Mouse (Mus musculus): Measurements from ENCODE around the gene Mvb12a.

Mvb12a gene

DNA sequence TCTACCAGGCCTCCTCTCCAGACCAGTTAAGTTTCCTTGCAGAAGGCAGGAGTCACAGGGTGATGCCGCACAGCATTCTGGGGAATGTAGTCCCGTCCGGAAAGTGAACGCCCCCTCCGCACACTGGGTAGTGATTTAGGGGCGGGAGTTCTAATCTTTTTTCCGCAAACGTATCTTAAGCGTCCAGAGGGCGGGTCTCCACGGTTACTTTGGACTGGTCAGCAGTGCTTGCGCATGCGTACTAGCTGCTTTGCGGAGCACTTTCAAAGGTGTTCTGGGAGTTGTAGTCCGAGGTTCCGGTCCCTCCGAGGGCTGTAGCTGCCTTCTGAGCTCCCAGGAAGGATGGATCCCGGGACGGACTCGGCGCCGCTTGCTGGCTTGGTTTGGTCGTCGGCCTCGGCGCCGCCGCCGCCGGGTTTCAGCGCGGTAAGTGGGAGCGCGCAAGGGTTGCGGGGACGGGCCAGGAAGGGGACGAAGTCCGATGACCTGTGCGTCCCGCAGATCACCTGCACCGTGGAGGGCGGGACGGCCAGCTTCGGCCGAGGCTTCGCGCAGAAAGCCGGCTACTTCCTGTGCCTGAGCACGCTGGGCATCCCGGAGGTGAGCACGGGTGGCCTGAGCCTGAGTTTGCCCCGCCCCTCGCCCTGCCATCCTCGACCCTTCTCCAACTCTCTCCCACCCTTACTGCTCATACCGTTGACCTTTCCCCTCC lies at the start of gene Mvb12a:
Gene Mvb12a (plus strand): TSS at position 291 of the 712 bp plus-strand sequence.
- DNase-seq (ENCODE audit: inconsistent age in 2 of 2, low spot score in 1 of 2) = peak; percentile 98 to 99

DNA sequence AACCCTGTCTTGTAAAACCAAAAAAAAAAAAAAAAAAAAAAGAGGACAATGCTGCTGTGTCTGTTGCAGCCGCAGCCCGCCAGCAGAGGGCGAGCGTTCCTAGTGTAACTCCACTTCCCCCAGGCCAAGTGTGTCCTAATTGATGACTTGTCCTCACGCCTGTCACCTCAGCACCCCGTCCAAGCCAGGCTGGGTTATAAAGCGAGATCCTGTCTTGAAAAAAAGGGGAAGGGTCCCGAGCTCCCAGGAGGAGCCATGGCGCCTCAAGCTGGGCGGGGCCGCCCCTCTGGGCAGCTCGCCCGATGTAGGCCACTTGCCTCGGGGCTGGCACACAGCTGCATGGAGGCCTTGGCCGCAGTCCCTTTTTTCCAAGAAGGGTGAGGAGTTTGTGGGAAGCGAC lies 47.7 kb upstream of the Mvb12a start:
- DNase-seq (ENCODE audit: inconsistent age in 2 of 2, low spot score in 1 of 2) = peak; percentile 85 to 96

DNA sequence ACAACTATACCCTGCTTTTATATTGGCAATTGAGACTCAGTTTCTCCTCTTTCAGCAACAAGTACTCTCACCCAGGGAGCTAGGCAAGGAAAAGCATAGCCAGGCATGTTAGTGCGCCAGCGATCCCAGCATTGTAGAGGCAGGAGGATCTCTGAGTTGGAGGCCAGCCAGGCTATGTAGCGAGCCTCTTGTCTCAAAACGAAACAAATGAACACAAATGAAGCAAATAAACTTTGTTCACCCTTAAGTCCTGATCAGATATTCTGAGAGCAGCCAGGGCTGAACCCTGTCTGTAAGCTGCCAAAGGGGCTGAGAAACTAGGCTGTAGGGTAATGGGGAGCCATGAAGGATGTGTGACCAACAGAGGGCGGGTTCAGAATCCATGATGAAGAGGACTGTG lies 46.9 kb upstream of the Mvb12a start:
- DNase-seq (ENCODE audit: inconsistent age in 2 of 2, low spot score in 1 of 2) = peak; percentile 31 to 71

DNA sequence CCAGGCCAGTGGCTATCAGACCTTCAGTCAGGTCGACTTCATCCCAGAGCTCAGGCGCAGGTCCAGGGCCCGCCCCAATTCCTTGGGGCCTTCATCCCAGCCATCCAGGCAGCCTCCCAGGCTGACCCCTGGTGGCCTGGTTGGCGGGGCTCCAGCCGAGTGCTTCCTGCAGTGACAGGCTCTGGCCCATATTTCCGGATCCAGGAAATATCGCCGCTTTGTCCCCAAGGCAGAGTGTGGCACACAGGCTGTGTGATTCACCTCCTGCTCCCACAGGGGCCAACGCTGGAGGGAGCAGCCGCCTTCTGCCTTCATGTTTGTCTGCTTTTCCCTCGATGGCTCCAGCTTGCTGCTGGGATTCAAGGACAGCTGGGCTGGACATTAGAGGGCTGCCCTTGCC lies 46.2 kb upstream of the Mvb12a start:
- peak; percentile 94 to 98 for DNase-seq (ENCODE audit: inconsistent age in 2 of 2, low spot score in 1 of 2)

DNA sequence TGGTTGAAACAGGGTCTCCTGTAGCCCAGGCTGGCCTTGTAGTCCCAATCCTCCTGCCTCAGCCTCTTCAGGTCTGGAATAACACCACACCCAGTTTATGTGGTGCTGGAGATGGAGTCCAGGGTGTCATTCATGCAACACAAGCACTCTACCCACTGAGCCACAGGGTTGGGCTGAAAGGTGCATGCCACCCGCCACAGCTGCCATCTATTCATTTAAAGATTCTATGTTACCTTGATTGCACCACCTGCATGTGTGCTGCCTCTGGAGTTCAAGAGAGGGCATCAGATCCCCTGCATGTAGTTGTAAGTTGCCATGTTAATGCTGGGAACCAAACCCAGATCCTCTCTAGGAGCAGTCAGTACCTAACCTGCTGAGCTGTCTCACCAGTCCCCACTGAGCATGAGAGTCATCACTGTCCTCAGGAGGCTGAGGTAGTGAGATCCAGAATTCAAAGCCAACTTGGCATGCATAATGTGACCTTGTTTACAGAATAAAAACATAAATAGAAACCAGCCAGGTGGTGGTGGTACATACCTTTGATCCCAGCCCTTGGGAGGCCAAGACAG lies 45.6 kb upstream of the Mvb12a start:
- DNase-seq (ENCODE audit: inconsistent age in 2 of 2, low spot score in 1 of 2) = peak in 1 of 2 experiments; percentile 63

DNA sequence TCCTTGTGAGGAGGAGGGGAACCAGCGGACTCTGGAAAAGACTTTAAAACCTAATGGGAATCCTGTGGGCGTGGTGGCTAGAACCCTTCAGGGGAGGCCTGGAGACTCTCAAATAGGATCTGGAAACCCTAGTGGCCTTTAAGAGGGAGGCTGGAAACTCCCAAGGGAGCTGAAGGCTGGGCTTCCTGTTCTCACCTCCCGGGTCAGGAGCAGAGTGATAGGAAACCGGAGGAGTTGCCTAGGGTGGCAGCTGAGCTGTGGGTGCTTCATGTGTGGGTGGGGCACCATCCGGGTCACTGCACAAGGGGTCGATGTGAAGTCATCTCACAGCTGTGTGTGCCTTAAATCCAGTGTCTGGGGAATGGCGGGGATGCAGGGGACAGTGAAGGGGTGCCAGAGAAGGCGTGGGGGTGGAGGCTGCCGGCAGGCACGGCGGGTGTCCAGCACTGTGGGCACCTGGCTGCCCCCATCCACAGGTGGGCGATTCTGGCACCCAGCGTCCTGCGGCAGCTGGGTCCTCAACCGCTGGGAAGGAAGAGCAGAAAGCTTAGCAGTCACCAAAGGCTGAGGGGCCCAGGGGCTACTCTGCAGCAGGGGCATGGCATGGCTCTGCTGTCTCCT lies 44.7 kb upstream of the Mvb12a start:
- peak; percentile 67 to 79 for DNase-seq (ENCODE audit: inconsistent age in 2 of 2, low spot score in 1 of 2)

DNA sequence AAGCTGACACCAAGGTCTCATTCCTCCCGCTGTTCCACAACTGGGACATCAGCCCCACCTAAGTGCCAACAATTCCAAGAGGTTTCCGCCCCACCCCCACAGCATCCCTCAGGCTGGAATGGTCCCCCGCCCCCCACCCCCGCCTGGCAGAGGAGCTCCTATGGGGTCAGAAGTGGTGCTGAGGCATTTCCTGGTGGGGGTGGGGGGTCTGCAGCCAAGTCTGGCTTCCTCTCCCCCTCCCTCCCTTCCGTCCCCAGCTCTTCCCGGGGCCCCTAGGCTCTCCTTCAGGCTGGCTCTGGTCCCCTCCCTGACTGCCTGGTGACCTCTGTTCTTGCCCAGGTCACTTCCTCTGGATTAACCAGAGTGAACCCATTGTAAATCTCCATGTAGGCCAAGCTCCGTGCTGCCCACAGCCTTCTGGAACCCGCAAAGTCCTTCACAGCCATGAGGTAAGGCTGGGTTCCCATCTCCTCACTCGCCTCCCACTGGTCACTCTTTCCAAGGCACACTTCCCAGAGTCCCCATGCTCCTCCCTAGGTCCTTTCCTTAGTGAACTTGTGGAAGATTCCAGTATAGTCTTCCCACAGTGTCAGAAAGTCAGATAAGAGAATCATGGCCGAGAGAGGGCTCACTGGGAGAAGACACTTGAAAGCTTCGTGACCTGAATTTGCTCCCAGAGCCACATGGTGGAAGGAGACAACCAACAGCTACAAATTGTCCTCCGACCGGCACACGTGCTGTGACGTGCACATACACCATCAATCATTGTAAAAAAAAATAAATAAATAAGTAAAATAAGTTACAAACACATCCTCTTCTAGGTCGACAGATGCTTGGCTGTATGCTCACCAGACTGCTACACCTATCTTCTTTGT lies 43.7 kb upstream of the Mvb12a start:
- DNase-seq (ENCODE audit: inconsistent age in 2 of 2, low spot score in 1 of 2) = peak; percentile 49 to 72

DNA sequence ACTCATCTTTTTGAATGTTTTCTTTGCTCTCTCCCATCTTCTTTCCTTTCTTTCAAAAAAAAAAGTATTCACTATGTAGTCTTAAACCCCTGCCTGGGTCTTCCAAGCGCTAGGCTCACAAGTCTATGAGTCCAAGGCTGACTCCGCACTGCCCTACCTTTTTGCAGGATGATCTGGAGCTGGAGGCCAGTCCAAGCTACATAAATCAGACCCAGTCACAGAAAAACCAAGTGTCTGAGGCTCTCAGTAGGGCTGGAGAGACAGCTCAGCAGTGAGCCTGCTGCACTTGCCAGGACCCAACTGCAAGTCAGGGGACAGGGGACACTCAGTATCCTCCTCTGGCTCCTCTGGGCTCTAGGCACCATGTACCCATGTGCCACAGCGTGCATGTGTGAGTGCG lies 38.4 kb upstream of the Mvb12a start:
- peak in 1 of 2 experiments; percentile 70 for DNase-seq (ENCODE audit: inconsistent age in 2 of 2, low spot score in 1 of 2)

DNA sequence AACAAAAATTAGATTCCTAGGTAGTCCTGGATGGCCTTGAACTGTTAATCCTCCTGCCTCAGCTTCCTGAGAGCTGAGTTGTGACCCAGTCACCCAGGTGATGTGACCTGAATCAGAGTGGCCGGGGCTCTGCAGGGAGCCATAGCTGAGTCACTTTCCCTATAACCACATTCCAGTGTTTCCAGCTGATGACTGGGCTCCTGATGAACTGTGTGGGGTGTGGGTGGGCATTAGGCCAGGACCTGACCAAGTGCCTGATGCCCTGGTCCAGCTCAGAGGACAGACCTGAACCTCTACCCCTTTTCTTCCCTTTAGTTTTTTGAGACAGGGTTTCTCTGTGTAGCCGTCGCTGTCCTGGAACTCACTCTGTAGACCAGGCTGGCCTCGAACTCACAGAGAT lies 37.4 kb upstream of the Mvb12a start:
- no peak for DNase-seq (ENCODE audit: inconsistent age in 2 of 2, low spot score in 1 of 2)

DNA sequence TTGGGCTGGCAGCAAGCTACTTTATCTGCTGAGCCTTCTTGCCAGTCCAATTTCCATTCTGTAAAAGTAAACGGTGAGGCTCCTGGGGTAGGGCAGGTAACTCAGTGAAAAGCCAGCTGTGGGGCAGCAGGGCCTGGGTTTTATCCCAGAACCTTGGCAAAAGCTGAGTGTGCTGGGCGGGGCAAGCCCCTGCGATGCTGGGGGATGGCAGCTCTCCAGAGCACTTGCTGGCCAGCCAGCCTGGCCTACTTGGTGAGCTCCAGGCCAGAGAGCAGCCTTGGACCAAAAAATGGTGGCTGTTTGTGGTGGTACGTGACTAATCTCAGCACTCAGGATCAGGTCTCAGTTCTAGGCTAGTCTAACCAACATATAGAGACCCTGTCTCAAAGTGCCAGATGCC lies 36.7 kb upstream of the Mvb12a start:
- peak in 1 of 2 experiments; percentile 73 for DNase-seq (ENCODE audit: inconsistent age in 2 of 2, low spot score in 1 of 2)

DNA sequence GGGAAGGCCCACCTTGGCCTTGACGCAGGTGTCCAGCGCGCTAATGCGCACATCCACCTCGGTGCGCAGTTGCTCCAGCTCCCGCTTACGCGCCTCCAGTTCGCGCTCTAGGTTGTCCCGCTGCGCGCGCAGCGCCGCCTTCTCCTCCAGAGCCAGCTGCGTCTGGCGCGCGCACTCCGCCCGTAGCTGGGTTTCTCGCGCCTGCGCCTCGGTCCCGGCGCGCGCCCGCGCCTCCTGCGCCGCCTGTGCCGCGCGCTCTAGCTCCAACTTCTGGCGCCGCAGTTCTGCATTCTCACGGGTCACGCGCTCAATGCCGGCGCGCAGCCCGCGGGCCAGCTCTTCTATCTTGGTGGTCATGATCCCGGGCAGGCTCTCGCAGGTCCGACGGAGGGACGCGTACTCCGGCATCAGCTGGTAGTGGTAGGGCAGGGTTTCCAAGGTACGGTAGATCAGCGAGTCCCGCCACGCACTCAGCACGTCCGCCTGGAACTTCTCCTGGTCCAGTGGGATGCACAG lies 35.1 kb upstream of the Mvb12a start:
- DNase-seq (ENCODE audit: inconsistent age in 2 of 2, low spot score in 1 of 2) = peak; percentile 78 to 92

DNA sequence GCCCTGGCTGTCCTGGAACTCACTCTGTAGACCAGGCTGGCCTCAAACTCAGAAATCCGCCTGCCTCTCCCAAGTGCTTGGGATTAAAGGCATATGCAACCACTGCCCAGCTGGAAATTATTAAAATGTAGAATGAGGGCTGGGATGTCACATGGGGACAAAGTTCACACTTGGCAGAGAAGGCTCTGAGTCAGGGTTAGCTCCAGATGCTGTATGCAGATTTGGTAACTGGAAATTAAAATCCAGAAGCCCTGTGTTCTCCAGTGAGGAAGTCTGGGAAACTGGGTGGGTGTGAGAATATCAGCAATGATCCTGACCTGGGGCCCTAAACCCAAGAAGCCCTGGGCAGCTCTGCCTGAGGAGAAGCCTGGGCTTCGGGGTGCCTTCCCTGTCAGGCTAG lies 33.4 kb upstream of the Mvb12a start:
- no peak for DNase-seq (ENCODE audit: inconsistent age in 2 of 2, low spot score in 1 of 2)

DNA sequence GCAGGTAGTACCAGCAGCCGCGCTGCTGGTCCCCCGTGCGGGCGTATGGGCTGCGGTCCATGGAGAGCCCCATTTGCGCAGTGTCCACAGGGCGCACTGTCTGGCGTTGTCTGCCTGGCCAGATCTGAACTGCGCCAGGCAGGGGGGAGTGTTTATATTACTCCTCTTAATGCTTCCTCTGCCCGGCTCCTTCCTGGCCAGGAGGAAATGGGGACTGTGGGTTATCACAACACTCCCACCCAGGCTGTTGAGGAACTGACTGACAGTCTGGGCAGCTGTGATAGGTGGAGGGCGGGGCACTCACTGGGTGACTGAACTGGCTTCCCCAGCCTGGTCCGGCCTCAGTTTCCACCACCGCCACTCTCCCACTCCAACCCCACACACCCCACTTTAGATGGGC lies 31.1 kb upstream of the Mvb12a start, which contains the start of gene Plvap:
Gene Plvap (minus strand): TSS at position 109 of the 400 bp plus-strand sequence.
- peak in 1 of 2 experiments; percentile 64 for DNase-seq (ENCODE audit: inconsistent age in 2 of 2, low spot score in 1 of 2)

DNA sequence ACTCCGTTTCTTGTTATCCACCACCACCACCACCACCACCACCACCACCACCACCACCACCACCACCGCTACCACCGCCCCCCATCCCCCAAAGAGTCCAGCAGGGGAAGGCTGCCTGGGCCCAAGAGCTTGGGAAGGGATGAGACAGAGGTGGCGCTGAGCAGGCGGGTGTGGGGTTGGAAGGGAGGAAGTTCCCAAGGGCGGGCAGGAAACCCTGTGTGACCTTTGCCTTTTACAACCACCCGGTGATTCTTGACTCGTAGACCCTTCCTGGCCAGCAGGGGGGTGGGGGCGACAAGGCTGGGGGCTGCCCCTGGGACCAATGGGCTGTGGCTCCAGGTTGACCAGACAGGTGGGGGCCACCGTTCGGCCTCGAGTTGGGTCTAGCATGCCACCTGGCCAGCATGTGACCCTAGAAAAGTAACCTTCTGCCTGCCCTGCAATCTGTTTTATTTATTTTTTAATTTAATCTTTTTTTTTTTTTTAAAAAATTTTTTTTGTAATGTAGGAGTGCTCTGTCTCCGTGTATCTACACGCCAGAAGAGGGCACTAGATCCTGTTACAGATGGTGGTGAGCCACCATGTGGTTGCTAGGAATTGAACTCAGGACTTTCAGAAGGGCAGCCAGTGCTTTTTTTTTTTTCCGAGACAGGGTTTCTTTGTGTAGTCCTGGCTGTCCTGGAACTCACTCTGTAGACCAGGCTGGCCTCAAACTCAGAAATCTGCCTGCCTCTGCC lies 29.5 kb upstream of the Mvb12a start:
- no peak for DNase-seq (ENCODE audit: inconsistent age in 2 of 2, low spot score in 1 of 2)

DNA sequence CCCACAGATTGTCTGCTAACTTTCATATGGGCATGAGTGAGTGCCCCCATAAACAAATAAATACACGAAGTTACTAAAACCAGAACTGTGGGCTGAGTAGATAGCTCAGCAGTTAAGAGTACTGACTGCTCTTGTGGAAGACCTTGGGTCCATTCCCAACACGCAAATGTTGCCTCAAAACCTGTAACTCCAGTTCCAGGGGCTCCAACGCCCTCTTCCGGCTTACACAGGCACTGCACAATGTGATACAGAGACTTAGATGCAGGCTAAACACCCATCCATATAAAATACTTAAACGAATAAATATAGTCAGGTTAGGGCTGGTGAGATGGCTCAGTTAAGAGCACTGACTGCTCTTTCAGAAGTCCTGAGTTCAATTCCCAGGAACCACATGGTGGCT lies 27.7 kb upstream of the Mvb12a start:
- no peak for DNase-seq (ENCODE audit: inconsistent age in 2 of 2, low spot score in 1 of 2)

DNA sequence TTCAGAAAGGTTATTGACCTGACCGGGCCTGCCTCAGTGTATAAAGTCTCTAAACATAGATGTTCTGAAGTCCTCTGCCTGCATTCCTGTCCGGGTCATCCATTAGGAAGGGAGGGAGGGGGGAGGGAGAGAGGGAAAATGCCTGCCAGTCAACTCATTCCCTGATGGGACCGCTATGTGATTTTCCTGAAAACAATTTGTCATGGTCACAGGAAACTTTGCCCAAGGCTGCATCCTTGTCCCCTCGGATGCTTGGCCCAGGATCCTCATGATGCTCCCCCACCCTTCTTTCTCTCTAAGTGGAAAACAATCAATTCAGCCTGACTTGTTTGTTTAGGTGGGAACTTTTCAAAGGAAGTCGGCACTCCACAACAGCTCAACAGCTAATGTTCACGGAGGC lies 25.9 kb upstream of the Mvb12a start:
- DNase-seq (ENCODE audit: inconsistent age in 2 of 2, low spot score in 1 of 2) = peak in 1 of 2 experiments; percentile 70

DNA sequence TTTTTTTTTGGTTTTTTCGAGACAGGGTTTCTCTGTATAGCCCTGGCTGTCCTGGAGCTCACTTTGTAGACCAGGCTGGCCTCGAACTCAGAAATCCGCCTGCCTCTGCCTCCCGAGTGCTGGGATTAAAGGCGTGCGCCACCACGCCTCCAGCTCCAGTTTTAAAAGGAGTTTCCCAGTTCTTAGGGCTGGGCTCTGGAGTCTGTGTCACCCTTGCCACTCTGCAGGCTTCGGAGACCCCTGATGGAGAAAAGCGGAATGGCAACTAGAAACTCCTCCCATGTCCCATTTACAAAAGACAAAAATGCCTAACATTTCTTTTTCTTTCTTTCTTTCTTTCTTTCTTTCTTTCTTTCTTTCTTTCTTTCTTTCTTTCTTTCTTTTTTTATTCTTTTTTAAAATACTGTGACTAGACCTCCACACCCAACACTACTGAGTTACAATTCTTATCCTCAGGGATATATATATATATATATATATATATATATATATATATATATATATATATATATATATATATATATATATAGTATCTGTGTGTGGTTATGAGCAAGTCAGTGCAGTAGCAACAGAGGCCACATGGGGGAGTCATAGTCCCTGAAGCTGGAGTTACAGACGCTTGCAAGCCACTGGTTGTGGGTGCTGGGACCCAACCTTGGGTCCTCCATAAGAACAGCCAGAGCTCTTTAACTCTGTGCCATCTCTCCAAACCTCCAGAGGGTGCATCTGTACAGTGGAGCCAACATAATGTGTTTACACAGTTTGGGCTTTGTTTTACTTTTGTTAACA lies 23.5 kb upstream of the Mvb12a start:
- DNase-seq (ENCODE audit: inconsistent age in 2 of 2, low spot score in 1 of 2) = peak; percentile 65 to 88

DNA sequence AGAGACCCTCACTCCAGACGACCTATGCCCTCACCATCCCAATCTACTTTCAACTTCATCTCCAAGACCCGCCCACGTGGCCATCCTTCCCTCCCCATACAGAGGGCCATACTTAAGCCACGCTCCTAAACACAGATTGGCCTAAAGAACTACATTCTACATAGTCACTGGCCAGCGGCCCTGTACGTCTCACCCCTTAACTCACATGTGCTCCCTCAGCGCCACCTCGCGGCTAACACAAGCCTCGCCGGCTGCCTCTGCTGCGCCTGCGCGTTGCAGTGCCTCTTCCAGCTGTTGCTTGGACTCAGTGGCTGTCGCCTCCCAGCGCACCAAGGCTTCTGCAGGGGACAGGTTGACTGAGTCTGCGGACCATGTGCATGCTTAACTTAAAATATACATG lies 21.1 kb upstream of the Mvb12a start:
- peak; percentile 94 to 98 for DNase-seq (ENCODE audit: inconsistent age in 2 of 2, low spot score in 1 of 2)

DNA sequence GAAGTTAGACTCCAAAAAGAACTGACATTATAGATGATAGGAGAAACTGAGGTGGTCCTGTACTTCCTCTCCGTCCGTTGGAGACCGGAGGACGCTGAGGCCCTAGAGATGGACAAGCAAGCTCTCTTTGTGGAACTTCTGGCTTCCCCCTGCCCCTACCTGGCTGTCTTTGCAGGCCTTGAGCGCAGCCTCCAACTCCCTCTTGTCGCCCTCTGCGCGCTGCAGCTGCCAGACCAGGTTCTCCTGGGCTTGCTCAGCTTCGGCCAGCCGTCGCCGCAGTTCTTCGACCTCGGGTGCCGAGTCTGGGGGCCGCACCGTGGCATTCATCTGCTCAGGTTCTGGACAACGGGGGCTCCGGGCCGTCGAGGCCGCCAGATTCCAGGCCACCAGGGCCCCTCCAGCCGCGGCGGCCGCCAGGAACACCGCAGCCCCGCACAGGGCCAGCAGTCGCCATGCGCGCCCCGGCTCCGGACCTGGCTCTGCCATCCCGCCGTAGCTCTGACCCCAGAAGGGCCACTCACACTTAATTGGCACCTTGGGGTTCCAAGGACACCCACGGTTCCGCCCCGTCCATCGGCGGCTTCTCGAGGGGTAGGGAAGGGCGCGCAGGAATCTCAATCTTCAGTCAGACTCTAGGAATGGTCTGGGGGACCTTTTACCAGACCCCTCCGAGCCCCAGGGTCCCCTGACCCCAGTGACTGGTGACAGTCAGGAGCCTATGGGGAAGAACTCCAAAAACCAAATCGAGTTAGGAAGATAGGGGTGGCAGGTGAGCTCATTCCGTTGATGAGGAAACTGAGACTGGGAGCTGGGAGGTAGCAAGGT lies 17.3 kb upstream of the Mvb12a start, which contains the start of gene Ccdc194:
Gene Ccdc194 (minus strand): TSS at position 486 of the 825 bp plus-strand sequence.
- DNase-seq (ENCODE audit: inconsistent age in 2 of 2, low spot score in 1 of 2) = no peak
